Mouse (Mus musculus): ENCODE results near the gene Setd7. TPM values are rescaled to one million over a fixed set of nuclear protein-coding genes. Genes with fewer than 3 reads are reported as not detected.

Setd7 gene
- polyA plus RNA-seq, 1 experiment from 2014 or later: 3.6 TPM

DNA sequence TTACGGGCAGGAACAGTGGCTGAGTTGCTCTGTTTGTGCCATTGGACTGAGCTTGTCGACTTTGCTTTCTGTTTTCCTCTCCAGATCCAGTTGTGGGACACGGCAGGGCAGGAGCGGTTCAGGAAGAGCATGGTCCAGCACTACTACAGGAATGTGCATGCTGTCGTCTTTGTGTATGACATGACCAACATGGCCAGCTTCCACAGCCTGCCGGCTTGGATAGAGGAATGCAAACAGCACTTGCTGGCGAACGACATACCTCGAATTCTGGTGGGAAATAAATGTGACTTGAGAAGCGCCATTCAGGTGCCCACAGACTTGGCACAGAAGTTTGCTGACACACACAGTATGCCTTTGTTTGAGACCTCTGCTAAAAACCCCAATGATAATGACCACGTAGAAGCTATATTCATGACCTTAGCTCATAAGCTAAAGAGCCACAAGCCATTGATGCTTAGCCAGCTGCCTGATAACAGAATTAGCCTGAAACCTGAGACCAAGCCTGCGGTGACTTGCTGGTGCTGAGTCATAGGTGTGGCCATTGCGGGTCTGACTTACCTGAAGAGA, 67.3 kb downstream of the Setd7 start:
- no peak for ATAC-seq (ENCODE audit: low FRiP score, low TSS enrichment)
- no peaks in the 10 kb centered on the region for H3K9me3 ChIP-seq (ENCODE audit: control insufficient read depth, low read length)
- peaks cover 22% of the 10 kb centered on the region for H3K36me3 ChIP-seq (ENCODE audit: control insufficient read depth, insufficient read depth, low read length)

DNA sequence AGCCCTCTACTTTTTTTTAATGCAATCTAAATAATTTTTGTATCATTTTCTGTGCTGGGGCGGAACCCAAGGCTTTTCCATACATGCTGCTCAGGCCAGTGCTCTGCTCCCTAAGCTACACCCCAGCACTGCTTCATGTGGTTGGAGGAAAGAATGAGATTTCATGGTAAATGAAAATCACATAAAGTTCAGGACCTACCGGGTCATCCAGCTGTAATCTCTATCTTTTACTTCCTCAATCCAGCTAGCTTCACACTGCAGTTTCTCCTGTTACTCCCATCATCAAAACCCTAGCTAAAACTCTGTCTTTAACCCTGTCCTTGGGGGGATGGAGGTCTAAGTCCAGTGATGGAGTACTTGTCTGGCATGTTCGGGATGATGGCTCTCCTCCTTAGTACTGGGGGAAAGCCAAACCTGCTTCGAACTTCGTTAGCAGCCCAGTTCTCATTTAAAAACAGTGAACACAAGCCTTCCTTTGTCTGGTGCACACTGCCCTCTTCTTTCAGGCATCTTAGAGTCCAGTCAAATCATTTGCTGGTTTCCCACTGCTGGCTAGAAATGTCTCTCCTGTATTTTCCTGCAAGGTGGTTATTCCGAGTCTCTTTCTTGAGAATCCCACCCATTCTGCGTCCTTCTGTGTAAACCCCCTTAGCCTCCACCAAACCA, 70.5 kb downstream of the Setd7 start:
- H3K27ac ChIP-seq (replicated peaks; ENCODE audit: low read depth, low read length): no peak overlapping the region
- H3K9ac ChIP-seq (replicated peaks; ENCODE audit: low read length): no peak overlapping the region
- ATAC-seq (ENCODE audit: low FRiP score, low TSS enrichment) (no peak), DNase-seq (no peak)
- H3K4me2 ChIP-seq (ENCODE audit: low read length): no peak overlapping the region
- peaks cover 8% of the 10 kb centered on the region for H3K4me1 ChIP-seq (ENCODE audit: control insufficient read depth, insufficient read depth, low read length)
- H3K36me3 ChIP-seq (ENCODE audit: control insufficient read depth, insufficient read depth, low read length): peaks cover 18% of the 10 kb centered on the region
- WGBS: 89% methylated on average over 7 of the region's 7 CpGs
- H3K9me3 ChIP-seq (ENCODE audit: control insufficient read depth, low read length): no peaks in the 10 kb centered on the region
- no peak overlapping the region for H3K4me3 ChIP-seq (replicated peaks; ENCODE audit: low read depth, low read length)
- H3K27me3 ChIP-seq (ENCODE audit: control insufficient read depth, insufficient read depth, low read length): no peaks in the 10 kb centered on the region

More for the DNA sequence above, 67.3 kb downstream of the Setd7 start:
- Histone ChIP-seq H3K4me2 (ENCODE audit: low read length) (no peak overlapping the region), H3K9ac (replicated peaks; ENCODE audit: low read length) (no peak overlapping the region), H3K4me1 (ENCODE audit: control insufficient read depth, insufficient read depth, low read length) (no peaks in the 10 kb centered on the region), H3K27ac (replicated peaks; ENCODE audit: low read depth, low read length) (no peak overlapping the region), H3K4me3 (replicated peaks; ENCODE audit: low read depth, low read length) (no peak overlapping the region), H3K27me3 (ENCODE audit: control insufficient read depth, insufficient read depth, low read length) (no peaks in the 10 kb centered on the region)
- DNase-seq: no peak
- 93% methylated on average over 13 of the region's 13 CpGs for WGBS

DNA sequence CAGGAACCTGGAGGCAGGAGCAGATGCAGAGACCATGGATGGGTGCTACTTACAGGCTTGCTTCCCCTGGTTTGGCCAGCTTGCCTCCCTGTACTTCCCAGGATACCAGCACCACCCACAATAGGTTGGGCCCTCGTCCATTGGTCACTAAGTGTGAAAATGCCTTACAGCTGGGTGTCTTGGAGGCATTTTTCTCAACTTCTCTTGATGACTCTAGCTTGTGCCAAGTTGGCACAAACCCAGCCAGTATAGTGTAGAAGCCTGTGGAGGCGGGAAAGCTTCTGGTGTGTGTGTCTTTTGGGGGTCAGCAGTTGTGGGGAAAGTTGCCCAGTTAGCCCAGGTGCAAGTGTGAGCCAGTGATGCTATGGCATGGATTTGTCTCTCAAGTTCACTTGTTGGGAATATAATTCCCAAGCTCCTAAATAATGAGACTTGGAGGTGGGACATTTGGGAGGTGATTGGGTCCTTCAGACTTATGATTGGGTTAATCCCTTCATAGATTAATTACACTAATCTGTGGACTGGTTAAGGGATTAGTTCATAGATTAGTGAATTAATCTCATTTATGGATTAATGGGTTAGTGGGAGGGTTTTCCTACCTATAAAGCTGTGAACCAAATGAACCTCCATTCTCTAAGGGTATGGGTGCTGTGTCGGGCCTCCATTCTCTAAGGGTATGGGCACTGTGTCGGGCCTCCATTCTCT, 74.0 kb downstream of the Setd7 start:
- Histone ChIP-seq H3K9me3 (ENCODE audit: control insufficient read depth, low read length) (no peaks in the 10 kb centered on the region), H3K9ac (replicated peaks; ENCODE audit: low read length) (no peak overlapping the region), H3K27ac (replicated peaks; ENCODE audit: low read depth, low read length) (no peak overlapping the region), H3K4me3 (replicated peaks; ENCODE audit: low read depth, low read length) (no peak overlapping the region), H3K27me3 (ENCODE audit: control insufficient read depth, insufficient read depth, low read length) (no peaks in the 10 kb centered on the region), H3K4me2 (ENCODE audit: low read length) (no peak overlapping the region), H3K4me1 (ENCODE audit: control insufficient read depth, insufficient read depth, low read length) (peaks cover 18% of the 10 kb centered on the region), H3K36me3 (ENCODE audit: control insufficient read depth, insufficient read depth, low read length) (no peaks in the 10 kb centered on the region)
- ATAC-seq (ENCODE audit: low FRiP score, low TSS enrichment) (no peak), DNase-seq (no peak)
- 87% methylated on average over 4 of the region's 4 CpGs for WGBS

DNA sequence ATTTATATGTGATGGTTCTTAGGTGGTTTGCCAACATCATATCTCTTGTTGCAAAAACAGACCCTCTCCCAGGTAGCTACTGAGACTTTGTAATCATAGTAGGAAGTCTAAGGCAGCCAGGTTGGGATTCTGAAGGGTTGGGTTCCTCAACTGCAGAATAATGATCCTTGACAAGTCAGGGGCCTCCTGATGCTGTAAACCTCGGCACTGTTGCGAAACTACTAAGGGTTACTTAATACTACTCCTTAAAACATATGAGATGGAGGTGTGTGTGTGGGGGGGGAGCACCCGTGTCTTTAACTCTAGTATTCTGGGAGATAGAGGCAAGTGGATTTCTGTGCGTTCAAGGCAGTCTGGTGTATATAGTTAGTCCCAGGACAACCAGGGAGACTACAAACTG, 75.3 kb downstream of the Setd7 start:
- no peak overlapping the region for H3K27ac ChIP-seq (replicated peaks; ENCODE audit: low read depth, low read length)
- no peaks in the 10 kb centered on the region for H3K27me3 ChIP-seq (ENCODE audit: control insufficient read depth, insufficient read depth, low read length)
- H3K4me1 ChIP-seq (ENCODE audit: control insufficient read depth, insufficient read depth, low read length): peaks cover 18% of the 10 kb centered on the region
- peak overlapping the region; percentile 82; the same call in 1 of the 2 replicates for H3K9ac ChIP-seq (replicated peaks; ENCODE audit: low read length)
- peak overlapping the region; percentile 75 for H3K4me3 ChIP-seq (replicated peaks; ENCODE audit: low read depth, low read length)
- no peaks in the 10 kb centered on the region for H3K9me3 ChIP-seq (ENCODE audit: control insufficient read depth, low read length)
- DNase-seq (no peak), ATAC-seq (ENCODE audit: low FRiP score, low TSS enrichment) (no peak)
- H3K4me2 ChIP-seq (ENCODE audit: low read length): peak overlapping the region; percentile 88
- 86% methylated on average over 4 of the region's 4 CpGs for WGBS
- no peaks in the 10 kb centered on the region for H3K36me3 ChIP-seq (ENCODE audit: control insufficient read depth, insufficient read depth, low read length)

DNA sequence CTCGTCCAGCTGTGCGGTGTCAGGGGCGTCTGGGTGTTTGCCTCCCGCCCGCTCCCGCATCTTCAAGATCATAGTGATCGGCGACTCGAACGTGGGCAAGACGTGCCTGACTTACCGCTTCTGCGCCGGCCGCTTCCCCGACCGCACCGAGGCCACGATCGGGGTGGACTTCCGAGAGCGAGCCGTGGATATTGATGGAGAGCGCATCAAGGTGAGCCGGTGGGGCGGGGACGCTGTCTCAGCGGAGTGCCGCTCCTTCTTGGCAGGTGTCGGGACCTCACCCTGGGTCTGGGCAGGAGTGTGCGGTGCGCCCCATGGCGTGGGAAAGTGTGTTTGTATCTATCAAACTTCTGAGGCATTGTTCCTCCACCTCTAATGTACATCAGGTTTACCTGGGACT, 76.3 kb downstream of the Setd7 start:
- H3K27me3 ChIP-seq (ENCODE audit: control insufficient read depth, insufficient read depth, low read length): no peaks in the 10 kb centered on the region
- ATAC-seq (ENCODE audit: low FRiP score, low TSS enrichment) (no peak; the same call in 1 of the 2 replicates), DNase-seq (no peak)
- H3K27ac ChIP-seq (replicated peaks; ENCODE audit: low read depth, low read length): peak overlapping the region; percentile 92
- under 1% methylated on average over 33 of the region's 33 CpGs for whole genome bisulfite sequencing
- H3K4me1 ChIP-seq (ENCODE audit: control insufficient read depth, insufficient read depth, low read length): peaks cover 18% of the 10 kb centered on the region
- H3K36me3 ChIP-seq (ENCODE audit: control insufficient read depth, insufficient read depth, low read length): no peaks in the 10 kb centered on the region
- H3K9ac ChIP-seq (replicated peaks; ENCODE audit: low read length): peak overlapping the region; percentile 82
- H3K9me3 ChIP-seq (ENCODE audit: control insufficient read depth, low read length): no peaks in the 10 kb centered on the region
- H3K4me3 ChIP-seq (replicated peaks; ENCODE audit: low read depth, low read length): peak overlapping the region; percentile 75
- peak overlapping the region; percentile 88 for H3K4me2 ChIP-seq (ENCODE audit: low read length)

GRCm38 (mm10) chr3:51483741-51484359, 76.8 kb downstream of the Setd7 start, which contains the start of gene Rab33b:
TSS of gene Rab33b (plus strand) at chr3:51483920.
- H3K4me1 ChIP-seq (ENCODE audit: control insufficient read depth, insufficient read depth, low read length): peaks cover 18% of the 10 kb centered on the region
- peak within 1 kb of the TSS; percentile 88 for H3K4me2 ChIP-seq (ENCODE audit: low read length)
- DNase-seq (peak; percentile 99), ATAC-seq (ENCODE audit: low FRiP score, low TSS enrichment) (peak; percentile 94)
- peak within 1 kb of the TSS; percentile 92 for H3K27ac ChIP-seq (replicated peaks; ENCODE audit: low read depth, low read length)
- H3K36me3 ChIP-seq (ENCODE audit: control insufficient read depth, insufficient read depth, low read length): no peaks in the 10 kb centered on the region
- H3K4me3 ChIP-seq (replicated peaks; ENCODE audit: low read depth, low read length): peak within 1 kb of the TSS; percentile 75
- no peaks in the 10 kb centered on the region for H3K9me3 ChIP-seq (ENCODE audit: control insufficient read depth, low read length)
- under 1% methylated on average over 68 of the region's 70 CpGs for WGBS
- no peaks in the 10 kb centered on the region for H3K27me3 ChIP-seq (ENCODE audit: control insufficient read depth, insufficient read depth, low read length)
- H3K9ac ChIP-seq (replicated peaks; ENCODE audit: low read length): peak within 1 kb of the TSS; percentile 82

- Histone ChIP-seq H3K4me2 (ENCODE audit: low read length) (peak overlapping the region; percentile 88), H3K4me1 (ENCODE audit: control insufficient read depth, insufficient read depth, low read length) (peaks cover 18% of the 10 kb centered on the region), H3K9me3 (ENCODE audit: control insufficient read depth, low read length) (no peaks in the 10 kb centered on the region), H3K36me3 (ENCODE audit: control insufficient read depth, insufficient read depth, low read length) (no peaks in the 10 kb centered on the region), H3K27me3 (ENCODE audit: control insufficient read depth, insufficient read depth, low read length) (no peaks in the 10 kb centered on the region), H3K27ac (replicated peaks; ENCODE audit: low read depth, low read length) (no peak overlapping the region), H3K4me3 (replicated peaks; ENCODE audit: low read depth, low read length) (no peak overlapping the region; the same call in 1 of the 2 replicates), H3K9ac (replicated peaks; ENCODE audit: low read length) (peak overlapping the region; percentile 82; the same call in 1 of the 2 replicates)
- ATAC-seq (ENCODE audit: low FRiP score, low TSS enrichment): no peak
- no peak for DNase-seq
- WGBS: 74% methylated on average over 3 of the region's 3 CpGs
Observed at GRCm38 (mm10) chr3:51482781-51483180, 77.9 kb downstream of the Setd7 start.

GRCm38 (mm10) chr3:51481881-51482280, 78.8 kb downstream of the Setd7 start:
- no peaks in the 10 kb centered on the region; the same call in 1 of the 2 replicates for H3K36me3 ChIP-seq (ENCODE audit: control insufficient read depth, insufficient read depth, low read length)
- H3K4me3 ChIP-seq (replicated peaks; ENCODE audit: low read depth, low read length): no peak overlapping the region
- H3K27me3 ChIP-seq (ENCODE audit: control insufficient read depth, insufficient read depth, low read length): no peaks in the 10 kb centered on the region
- no peak overlapping the region for H3K9ac ChIP-seq (replicated peaks; ENCODE audit: low read length)
- H3K4me1 ChIP-seq (ENCODE audit: control insufficient read depth, insufficient read depth, low read length): peaks cover 18% of the 10 kb centered on the region
- DNase-seq (no peak), ATAC-seq (ENCODE audit: low FRiP score, low TSS enrichment) (no peak)
- 63% methylated on average over 3 of the region's 3 CpGs for WGBS
- no peak overlapping the region for H3K27ac ChIP-seq (replicated peaks; ENCODE audit: low read depth, low read length)
- H3K4me2 ChIP-seq (ENCODE audit: low read length): no peak overlapping the region
- no peaks in the 10 kb centered on the region for H3K9me3 ChIP-seq (ENCODE audit: control insufficient read depth, low read length)
